Mouse (Mus musculus) ES-E14 (cell line): ENCODE results near the gene Kcnd3. TPM values are rescaled to one million over a fixed set of nuclear protein-coding genes. Genes with fewer than 3 reads are reported as not detected.
"Not testable (repeated sequence)": the region's sequence is repeated elsewhere in the genome, so short reads cannot be mapped to it uniquely, and the experiment has no call there.

Source experiments
- DNase-seq: peaks from one replicate; pipeline ENCODE4 v3.0.0-alpha.2; 2013; ENCODE audit warnings: low read depth, low spot score
- H3K27ac ChIP-seq: 2 replicates; pipeline ENCODE4 v1.5.1; 2012; ENCODE audit warnings: low read depth, mild to moderate bottlenecking, low read length, moderate library complexity, mixed read lengths; ENCODE audit not compliant: poor library complexity, insufficient read depth, severe bottlenecking
- H3K36me3 ChIP-seq: 2 replicates; pipeline ENCODE4 v1.6.1; 2012; ENCODE audit warnings: mild to moderate bottlenecking, low read length, moderate library complexity, mixed read lengths; ENCODE audit not compliant: control insufficient read depth, poor library complexity, insufficient read depth, severe bottlenecking
- H3K4me1 ChIP-seq, 2 experiments: fragments of 150-350 bp in 1 of 2; sonication (generic) in 1 of 2; 2 replicates each; pipeline ENCODE4 v1.6.1; 2012; ENCODE audit warnings: low read length in 2 of 2, mild to moderate bottlenecking in 1 of 2, mixed read lengths in 1 of 2; ENCODE audit not compliant: control insufficient read depth in 2 of 2, insufficient read depth in 2 of 2, poor library complexity in 1 of 2
- H3K4me3 ChIP-seq, 2 experiments: fragments of 150-350 bp in 1 of 2; sonication (generic) in 1 of 2; 2 replicates each; pipeline ENCODE4 v1.5.1; 2012; ENCODE audit warnings: low read length in 2 of 2, low read depth in 1 of 2, mild to moderate bottlenecking in 1 of 2, mixed read lengths in 1 of 2; ENCODE audit not compliant: insufficient read depth in 1 of 2, poor library complexity in 1 of 2, severe bottlenecking in 1 of 2
- H3K9ac ChIP-seq: 2 replicates; pipeline ENCODE4 v1.6.1; 2012; ENCODE audit warnings: low read depth, mild to moderate bottlenecking, low read length, mixed read lengths; ENCODE audit not compliant: poor library complexity, insufficient read depth, severe bottlenecking
- H3K9me3 ChIP-seq: fragments of 150-350 bp; sonication (generic); 2 replicates; pipeline ENCODE4 v1.6.1; 2012; ENCODE audit warnings: low read depth, mild to moderate bottlenecking, low read length; ENCODE audit not compliant: control insufficient read depth, insufficient read depth
- CHD2 ChIP-seq: IDR thresholded peaks from 2 replicates; pipeline ENCODE4 v1.6.1; 2014; ENCODE audit warnings: mild to moderate bottlenecking, low read depth, low read length, inconsistent platforms
- HCFC1 ChIP-seq: IDR thresholded peaks from 2 replicates; pipeline ENCODE4 v1.6.1; 2012; ENCODE audit warnings: low read length, inconsistent platforms, borderline replicate concordance; ENCODE audit not compliant: insufficient read depth
- MAFK ChIP-seq: IDR thresholded peaks from 2 replicates; pipeline ENCODE4 v1.6.1; 2014; ENCODE audit warnings: mild to moderate bottlenecking, low read depth, low read length, inconsistent platforms; ENCODE audit not compliant: insufficient read depth
- ZC3H11A ChIP-seq: IDR thresholded peaks from 2 replicates; pipeline ENCODE4 v1.6.1; 2012; ENCODE audit warnings: low read depth, mild to moderate bottlenecking, inconsistent platforms, low read length, borderline replicate concordance
- ZNF384 ChIP-seq: IDR thresholded peaks from 2 replicates; pipeline ENCODE4 v1.6.1; 2012; ENCODE audit warnings: low read depth, low read length, inconsistent platforms
- in situ Hi-C, 2 experiments: fragments of 600-800 bp; cut with MboI; formaldehyde crosslinking; loops; one replicate each; pipeline ENCODE4 v1.15.1; 2025; ENCODE audit warnings: low sequenced_read_pairs in 2 of 2, inconsistent platforms in 1 of 2; ENCODE audit not compliant: unreplicated experiment in 2 of 2
- total RNA-seq: library from RNA; depleted of rRNA; stranded (reverse); fragments of 300-350 nt; gene quantifications from 2 replicates; pipeline ENCODE4 v1.2.3, GENCODE M21; 2012

Gene Kcnd3
- total RNA-seq, 1 experiment: 0.04 TPM

GRCm38 (mm10) chr3:105699241-105699933 is 247.3 kb downstream of the Kcnd3 start:
- no peak overlapping the region for H3K27ac ChIP-seq

GRCm38 (mm10) chr3:105700786-105701185 is 248.7 kb downstream of the Kcnd3 start:
- H3K4me3 ChIP-seq, H3K9me3 ChIP-seq, in situ Hi-C loops, H3K27ac ChIP-seq, H3K36me3 ChIP-seq, H3K4me1 ChIP-seq, DNase-seq, H3K9ac ChIP-seq: not testable (repeated sequence)

More at GRCm38 (mm10) chr3:105699241-105699933, 247.3 kb downstream of the Kcnd3 start:
- no peak for DNase-seq
- no peak for TF ChIP-seq ZNF384
- no peak for TF ChIP-seq MAFK
- no peak for TF ChIP-seq ZC3H11A
- TF ChIP-seq HCFC1: no peak
- TF ChIP-seq CHD2: no peak
- no peak overlapping the region for H3K4me3 ChIP-seq
- H3K4me1 ChIP-seq: no peaks in the 10 kb centered on the region
- H3K9me3 ChIP-seq: no peaks in the 10 kb centered on the region
- in situ Hi-C loops: no loop called here
- H3K36me3 ChIP-seq: no peaks in the 10 kb centered on the region
- no peak overlapping the region for H3K9ac ChIP-seq

- H3K4me3 ChIP-seq: no peak overlapping the region
- no peak for DNase-seq
- H3K27ac ChIP-seq: no peak overlapping the region
- no peaks in the 10 kb centered on the region for H3K4me1 ChIP-seq
- H3K36me3 ChIP-seq: no peaks in the 10 kb centered on the region
- H3K9me3 ChIP-seq: no peaks in the 10 kb centered on the region
- in situ Hi-C loops: no loop called here
- H3K9ac ChIP-seq: no peak overlapping the region
- no peak for TF ChIP-seq ZNF384
- no peak for TF ChIP-seq CHD2
- TF ChIP-seq ZC3H11A: no peak
- TF ChIP-seq HCFC1: no peak
- TF ChIP-seq MAFK: no peak
These were observed 249.3 kb downstream of the Kcnd3 start for GRCm38 (mm10) chr3:105701399-105701798.

GRCm38 (mm10) chr3:105703571-105703970 is 251.4 kb downstream of the Kcnd3 start:
- Histone ChIP-seq H3K4me3 (no peak overlapping the region), H3K27ac (no peak overlapping the region), H3K9ac (no peak overlapping the region), H3K4me1 (no peaks in the 10 kb centered on the region), H3K36me3 (no peaks in the 10 kb centered on the region), H3K9me3 (no peaks in the 10 kb centered on the region)
- TF ChIP-seq HCFC1 (no peak), CHD2 (no peak), ZC3H11A (no peak), ZNF384 (no peak), MAFK (no peak)
- in situ Hi-C loops: no loop called here
- DNase-seq: no peak
